Mouse (Mus musculus): ENCODE measurements around the gene Fstl1.

Fstl1 gene

GRCm38 (mm10) chr16:37776860-37777651 is at the start of gene Fstl1:
Fstl1 (plus strand) TSS chr16:37776873.
- DNase-seq (ENCODE audit: low read depth, low spot score), result no peak

GRCm38 (mm10) chr16:37728674-37729073 is 48.0 kb upstream of the Fstl1 start:
- no peak for DNase-seq (ENCODE audit: low read depth, low spot score)

GRCm38 (mm10) chr16:37729381-37730150 is 47.1 kb upstream of the Fstl1 start:
- no peak for DNase-seq (ENCODE audit: low read depth, low spot score)

GRCm38 (mm10) chr16:37730293-37730835 is 46.3 kb upstream of the Fstl1 start:
- DNase-seq (ENCODE audit: low read depth, low spot score), result no peak

GRCm38 (mm10) chr16:37731431-37731830 is 45.2 kb upstream of the Fstl1 start:
- DNase-seq (ENCODE audit: low read depth, low spot score), result no peak

GRCm38 (mm10) chr16:37732023-37732761 is 44.5 kb upstream of the Fstl1 start:
- no peak for DNase-seq (ENCODE audit: low read depth, low spot score)

GRCm38 (mm10) chr16:37740076-37740475 is 36.6 kb upstream of the Fstl1 start:
- no peak for DNase-seq (ENCODE audit: low read depth, low spot score)

- DNase-seq (ENCODE audit: low read depth, low spot score), result no peak
Observed at GRCm38 (mm10) chr16:37742266-37742665, 34.4 kb upstream of the Fstl1 start.

GRCm38 (mm10) chr16:37752876-37753275 is 23.8 kb upstream of the Fstl1 start:
- no peak for DNase-seq (ENCODE audit: low read depth, low spot score)

GRCm38 (mm10) chr16:37753809-37754208 is 22.9 kb upstream of the Fstl1 start:
- DNase-seq (ENCODE audit: low read depth, low spot score), result peak; percentile 52

- DNase-seq (ENCODE audit: low read depth, low spot score), result no peak
Observed at GRCm38 (mm10) chr16:37754483-37754882, 22.2 kb upstream of the Fstl1 start.

- DNase-seq (ENCODE audit: low read depth, low spot score), result no peak
Observed at GRCm38 (mm10) chr16:37757223-37757622, 19.4 kb upstream of the Fstl1 start.

GRCm38 (mm10) chr16:37763797-37764196 is 12.9 kb upstream of the Fstl1 start:
- DNase-seq (ENCODE audit: low read depth, low spot score), result no peak

- DNase-seq (ENCODE audit: low read depth, low spot score), result no peak
Observed at GRCm38 (mm10) chr16:37776166-37776859, 360 bp upstream of the Fstl1 start.

GRCm38 (mm10) chr16:37777796-37778475 is 1.3 kb downstream of the Fstl1 start:
- DNase-seq (ENCODE audit: low read depth, low spot score), result no peak

GRCm38 (mm10) chr16:37778529-37778928 is 1.9 kb downstream of the Fstl1 start:
- DNase-seq (ENCODE audit: low read depth, low spot score), result no peak

- no peak for DNase-seq (ENCODE audit: low read depth, low spot score)
Observed at GRCm38 (mm10) chr16:37779651-37780280, 3.1 kb downstream of the Fstl1 start.

GRCm38 (mm10) chr16:37780386-37780785 is 3.7 kb downstream of the Fstl1 start:
- no peak for DNase-seq (ENCODE audit: low read depth, low spot score)

GRCm38 (mm10) chr16:37780911-37781310 is 4.2 kb downstream of the Fstl1 start:
- no peak for DNase-seq (ENCODE audit: low read depth, low spot score)

GRCm38 (mm10) chr16:37784526-37784925 is 7.9 kb downstream of the Fstl1 start:
- no peak for DNase-seq (ENCODE audit: low read depth, low spot score)

Data from WW6 (cell line).